In the genomic region with DNA sequence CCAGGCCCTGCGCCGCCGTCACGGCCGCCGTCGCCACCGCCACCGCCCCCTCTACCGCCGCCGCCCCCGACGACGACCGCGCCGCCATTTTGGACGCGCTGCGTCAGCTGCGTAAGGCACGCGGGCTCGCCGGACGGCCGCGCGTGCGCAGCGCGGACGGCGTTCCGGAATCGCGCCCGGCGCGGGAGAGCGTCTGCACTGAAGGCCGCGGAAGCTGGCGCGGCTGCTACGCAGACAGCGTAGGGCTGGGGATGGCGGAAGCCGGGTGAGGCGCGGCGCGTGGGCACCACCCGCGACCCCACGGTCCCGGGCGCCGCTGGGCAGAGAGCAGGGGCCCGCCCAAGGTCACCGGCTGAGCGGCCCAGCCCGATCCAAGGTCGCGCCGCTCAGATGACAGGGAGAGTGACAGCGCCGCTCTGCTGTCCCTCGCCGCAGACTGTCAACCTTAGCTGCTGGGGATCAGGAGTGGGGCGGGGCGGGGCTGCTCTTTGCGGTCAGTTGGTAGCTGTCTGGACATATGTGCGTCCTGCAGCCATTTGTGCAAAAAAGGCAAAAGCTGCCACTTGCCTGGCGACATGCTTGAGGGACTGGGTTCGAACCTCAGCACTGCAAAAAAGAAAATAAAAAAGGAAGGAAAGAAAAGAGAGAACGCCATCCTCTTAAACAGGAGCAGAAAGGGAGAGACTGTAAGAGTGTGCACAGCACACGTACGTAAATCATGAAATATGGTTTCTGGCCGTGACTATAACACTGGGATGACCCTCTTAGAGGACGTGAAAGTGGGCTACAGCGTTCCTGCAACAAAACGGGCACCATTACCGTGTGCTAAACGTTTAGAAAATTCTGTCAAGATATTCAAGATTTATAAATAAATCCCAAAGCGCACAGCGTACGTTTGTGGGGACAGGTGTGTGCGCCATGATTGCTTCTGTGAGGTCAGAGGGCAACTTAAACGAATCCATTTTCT, we compare ENCODE assay signal across 8 mouse cellular contexts. TPM values are rescaled to one million over a fixed set of nuclear protein-coding genes. Genes with fewer than 3 reads are reported as not detected.
DNase-seq lines count a peak whose midpoint lies in the region; ATAC-seq and TF ChIP-seq lines count a peak whose summit lies in the region.

A gene (minus strand): TSS at position 136 of the 967 bp plus-strand sequence.

- peak; percentile 94 for ATAC-seq in CD4-positive, CD25-positive, alpha-beta regulatory T cell, adult 4 months
- ATAC-seq in heart, embryonic 13.5 days (ENCODE audit: extremely low read depth, insufficient number of reproducible peaks, low FRiP score, low TSS enrichment) = peak; percentile 88
- peak; percentile 91 for ATAC-seq in kidney, postnatal 0 days (replicated peaks; ENCODE audit: low FRiP score, low read depth)
- ATAC-seq in liver, embryonic 11.5 days (replicated peaks; ENCODE audit: low FRiP score) = peak; percentile 88

- H3K9me3 ChIP-seq in heart, embryonic 13.5 days = no peaks in the 10 kb centered on the region
- H3K9me3 ChIP-seq in kidney, postnatal 0 days (replicated peaks; ENCODE audit: low read length) = no peaks in the 10 kb centered on the region
- no peaks in the 10 kb centered on the region for H3K9me3 ChIP-seq in liver, embryonic 11.5 days (ENCODE audit: control insufficient read depth, low read length)

- H3K9ac ChIP-seq in heart, embryonic 13.5 days = peak within 1 kb of the TSS; percentile 100
- peak within 1 kb of the TSS; percentile 93 for H3K9ac ChIP-seq in kidney, postnatal 0 days (ENCODE audit: low read depth, low read length)
- H3K9ac ChIP-seq in liver, embryonic 11.5 days (ENCODE audit: low read depth, low read length) = peak within 1 kb of the TSS; percentile 94

- H3K79me2 ChIP-seq in myocyte (ENCODE audit: control insufficient read depth, insufficient read depth) = peaks cover 40% of the 10 kb centered on the region

- H3K4me3 ChIP-seq in heart, embryonic 13.5 days = peak within 1 kb of the TSS; percentile 96
- H3K4me3 ChIP-seq in kidney, postnatal 0 days (replicated peaks; ENCODE audit: low read depth, low read length) = peak within 1 kb of the TSS; percentile 86
- H3K4me3 ChIP-seq in liver, embryonic 11.5 days (ENCODE audit: low read depth, low read length) = peak within 1 kb of the TSS; percentile 95
- H3K4me3 ChIP-seq in myocyte = peak within 1 kb of the TSS; percentile 71

- H3K27me3 ChIP-seq in heart, embryonic 13.5 days (replicated peaks) = no peaks in the 10 kb centered on the region
- no peaks in the 10 kb centered on the region for H3K27me3 ChIP-seq in kidney, postnatal 0 days (ENCODE audit: insufficient read depth, low read length)
- no peaks in the 10 kb centered on the region for H3K27me3 ChIP-seq in liver, embryonic 11.5 days (replicated peaks; ENCODE audit: control insufficient read depth, insufficient read depth, low read length)
- H3K27me3 ChIP-seq in myocyte (ENCODE audit: control insufficient read depth, insufficient read depth, insufficient read length) = no peaks in the 10 kb centered on the region

- peak; percentile 78 for DNase-seq in c-Kit-negative CD71-positive TER-119-positive erythroid progenitor cells, embryonic 14.5 days (ENCODE audit: low read depth, low spot score)
- peak; percentile 71 for DNase-seq in fibroblast of lung, adult 2 months (ENCODE audit: low read depth)
- DNase-seq in kidney, postnatal 0 days (ENCODE audit: low spot score) = peak; percentile 93
- peak; percentile 85 for DNase-seq in liver, embryonic 11.5 days (ENCODE audit: low spot score)
- DNase-seq in spleen, postnatal 4 days (ENCODE audit: low spot score in 2 of 2) = peak; percentile 87 to 94

- peaks cover 3% of the 10 kb centered on the region for H3K36me3 ChIP-seq in heart, embryonic 13.5 days
- H3K36me3 ChIP-seq in kidney, postnatal 0 days (ENCODE audit: insufficient read depth, low read length) = 0 out of 2 replicates have a peak, but pooled peaks cover 4% of the 10 kb centered on the region
- no peaks in the 10 kb centered on the region; the same call in 1 of the 2 replicates for H3K36me3 ChIP-seq in liver, embryonic 11.5 days (ENCODE audit: control insufficient read depth, insufficient read depth, low read length)
- no peaks in the 10 kb centered on the region for H3K36me3 ChIP-seq in myocyte (ENCODE audit: control insufficient read depth, insufficient read depth)

- WGBS in heart, embryonic 13.5 days = 8% methylated on average over 81 of the region's 91 CpGs
- 6% methylated on average over 86 of the region's 91 CpGs for WGBS in kidney, postnatal 0 days
- WGBS in liver, embryonic 11.5 days = 7% methylated on average over 90 of the region's 91 CpGs

- peaks cover 54% of the 10 kb centered on the region for H3K4me1 ChIP-seq in heart, embryonic 13.5 days
- H3K4me1 ChIP-seq in kidney, postnatal 0 days (replicated peaks; ENCODE audit: insufficient read depth, low read length) = peaks cover 11% of the 10 kb centered on the region; the same call in 1 of the 2 replicates
- H3K4me1 ChIP-seq in liver, embryonic 11.5 days (replicated peaks; ENCODE audit: control insufficient read depth, insufficient read depth, low read length) = peaks cover 19% of the 10 kb centered on the region

- no peak for TF ChIP-seq CTCF in kidney, postnatal 0 days (IDR thresholded peaks at IDR 0.05; ENCODE audit: low read depth)

- peak within 1 kb of the TSS; percentile 87 for H3ac ChIP-seq in myocyte (ENCODE audit: control insufficient read depth, insufficient read length)

- peak within 1 kb of the TSS; percentile 95 for H3K27ac ChIP-seq in heart, embryonic 13.5 days (replicated peaks)
- H3K27ac ChIP-seq in kidney, postnatal 0 days = peak within 1 kb of the TSS; percentile 86
- peak within 1 kb of the TSS; percentile 87 for H3K27ac ChIP-seq in liver, embryonic 11.5 days (ENCODE audit: low read depth, low read length)

- peak; percentile 93 for TF ChIP-seq POLR2A in myocyte (IDR thresholded peaks at IDR 0.05; ENCODE audit: insufficient read length, low read depth)

- peak within 1 kb of the TSS; percentile 86 for H3K4me2 ChIP-seq in heart, embryonic 13.5 days
- peak within 1 kb of the TSS; percentile 79 for H3K4me2 ChIP-seq in kidney, postnatal 0 days (ENCODE audit: low read length)
- H3K4me2 ChIP-seq in liver, embryonic 11.5 days = peak within 1 kb of the TSS; percentile 88
- H3K4me2 ChIP-seq in myocyte (ENCODE audit: low read depth) = peak within 1 kb of the TSS; percentile 96

TF ChIP-seq in myocyte, 11 proteins besides CTCF, POLR2A, EP300 and RAD21:
- TF ChIP-seq MAX (IDR thresholded peaks at IDR 0.05; ENCODE audit: low read depth) = peak; percentile 12
- TF ChIP-seq TCF12 (IDR thresholded peaks at IDR 0.05; ENCODE audit: insufficient read depth, poor library complexity, severe bottlenecking) = no peak
- TF ChIP-seq MYOD1 (IDR thresholded peaks at IDR 0.05; ENCODE audit: control insufficient read depth in 1 of 3, insufficient read length in 2 of 3, low read depth in 2 of 3) = peak in 2 of 3 experiments; percentile 63 to 81
- peak; percentile 14 for TF ChIP-seq REST (IDR thresholded peaks at IDR 0.05; ENCODE audit: insufficient read depth, insufficient read length)
- peak; percentile 9 for TF ChIP-seq TCF3 (IDR thresholded peaks at IDR 0.05; ENCODE audit: insufficient read length, low read depth)
- TF ChIP-seq CEBPB (IDR thresholded peaks at IDR 0.05; ENCODE audit: insufficient read depth, poor library complexity, severe bottlenecking) = no peak
- peak; percentile 67 for TF ChIP-seq POLR2AphosphoS2 (IDR thresholded peaks at IDR 0.05; ENCODE audit: insufficient read length, low read depth)
- TF ChIP-seq SRF (IDR thresholded peaks at IDR 0.05; ENCODE audit: control insufficient read depth, insufficient read length, low read depth) = peak; percentile 72
- TF ChIP-seq MYOG (IDR thresholded peaks at IDR 0.05; ENCODE audit: control insufficient read depth in 1 of 3, insufficient read depth in 1 of 3, insufficient read length in 2 of 3, low read depth in 2 of 3) = peak in 2 of 3 experiments; percentile 70 to 76
- no peak for TF ChIP-seq USF1 (IDR thresholded peaks at IDR 0.05; ENCODE audit: low read depth)
- TF ChIP-seq E2F4 (IDR thresholded peaks at IDR 0.05; ENCODE audit: insufficient read depth) = no peak

RNA-seq across cellular contexts. Expression of the gene that starts here (rescaled TPM):
- 10 to 100 TPM; 14.5 to 27.5 TPM for polyA plus RNA-seq in CD4-positive, CD25-positive, alpha-beta regulatory T cell, adult 4 months (2017; shearing (Covaris generic))
- 98.8 and 108 TPM in 2 replicates for polyA plus RNA-seq in heart, embryonic 13.5 days (2015; fragmentation: Nextera tagmentation; extraction: Ambion mirVana)
- 69.5 and 70.2 TPM in 2 replicates for polyA plus RNA-seq in kidney, postnatal 0 days (2015; fragmentation: Nextera tagmentation; extraction: Ambion mirVana)
- polyA plus RNA-seq in liver, embryonic 11.5 days (2014; fragmentation: Nextera tagmentation; extraction: Ambion mirVana) = 19.6 and 26.1 TPM in 2 replicates
- 142 TPM for polyA plus RNA-seq in myocyte (2012; fragmentation: generic; extraction: Trizol)

Comparison
In these comparisons a context has a peak if more than half of its experiments do, and no peak if none do; other contexts are left out.
1. Peak in every context shown above with its lines: DNase-seq, ATAC-seq, H3K4me3 ChIP-seq and H3K27ac ChIP-seq.